Mouse (Mus musculus) ES-E14 (cell line): Measurements from ENCODE around the gene Rhbg. TPM values are rescaled to one million over a fixed set of nuclear protein-coding genes. Genes with fewer than 3 reads are reported as not detected.

Experiments used
- DNase-seq: peaks from one replicate; pipeline ENCODE4 v3.0.0-alpha.2; 2013; ENCODE audit warnings: low read depth, low spot score
- H3K27ac ChIP-seq: 2 replicates; pipeline ENCODE4 v1.5.1; 2012; ENCODE audit warnings: low read depth, mild to moderate bottlenecking, low read length, moderate library complexity, mixed read lengths; ENCODE audit not compliant: poor library complexity, insufficient read depth, severe bottlenecking
- H3K36me3 ChIP-seq: 2 replicates; pipeline ENCODE4 v1.6.1; 2012; ENCODE audit warnings: mild to moderate bottlenecking, low read length, moderate library complexity, mixed read lengths; ENCODE audit not compliant: control insufficient read depth, poor library complexity, insufficient read depth, severe bottlenecking
- H3K4me1 ChIP-seq, 2 experiments: fragments of 150-350 bp in 1 of 2; sonication (generic) in 1 of 2; 2 replicates each; pipeline ENCODE4 v1.6.1; 2012; ENCODE audit warnings: low read length in 2 of 2, mild to moderate bottlenecking in 1 of 2, mixed read lengths in 1 of 2; ENCODE audit not compliant: control insufficient read depth in 2 of 2, insufficient read depth in 2 of 2, poor library complexity in 1 of 2
- H3K4me3 ChIP-seq, 2 experiments: fragments of 150-350 bp in 1 of 2; sonication (generic) in 1 of 2; 2 replicates each; pipeline ENCODE4 v1.5.1; 2012; ENCODE audit warnings: low read length in 2 of 2, low read depth in 1 of 2, mild to moderate bottlenecking in 1 of 2, mixed read lengths in 1 of 2; ENCODE audit not compliant: insufficient read depth in 1 of 2, poor library complexity in 1 of 2, severe bottlenecking in 1 of 2
- H3K9ac ChIP-seq: 2 replicates; pipeline ENCODE4 v1.6.1; 2012; ENCODE audit warnings: low read depth, mild to moderate bottlenecking, low read length, mixed read lengths; ENCODE audit not compliant: poor library complexity, insufficient read depth, severe bottlenecking
- H3K9me3 ChIP-seq: fragments of 150-350 bp; sonication (generic); 2 replicates; pipeline ENCODE4 v1.6.1; 2012; ENCODE audit warnings: low read depth, mild to moderate bottlenecking, low read length; ENCODE audit not compliant: control insufficient read depth, insufficient read depth
- CHD2 ChIP-seq: IDR thresholded peaks from 2 replicates; pipeline ENCODE4 v1.6.1; 2014; ENCODE audit warnings: mild to moderate bottlenecking, low read depth, low read length, inconsistent platforms
- HCFC1 ChIP-seq: IDR thresholded peaks from 2 replicates; pipeline ENCODE4 v1.6.1; 2012; ENCODE audit warnings: low read length, inconsistent platforms, borderline replicate concordance; ENCODE audit not compliant: insufficient read depth
- MAFK ChIP-seq: IDR thresholded peaks from 2 replicates; pipeline ENCODE4 v1.6.1; 2014; ENCODE audit warnings: mild to moderate bottlenecking, low read depth, low read length, inconsistent platforms; ENCODE audit not compliant: insufficient read depth
- ZC3H11A ChIP-seq: IDR thresholded peaks from 2 replicates; pipeline ENCODE4 v1.6.1; 2012; ENCODE audit warnings: low read depth, mild to moderate bottlenecking, inconsistent platforms, low read length, borderline replicate concordance
- ZNF384 ChIP-seq: IDR thresholded peaks from 2 replicates; pipeline ENCODE4 v1.6.1; 2012; ENCODE audit warnings: low read depth, low read length, inconsistent platforms
- in situ Hi-C, 2 experiments: fragments of 600-800 bp; cut with MboI; formaldehyde crosslinking; loops; one replicate each; pipeline ENCODE4 v1.15.1; 2025; ENCODE audit warnings: low sequenced_read_pairs in 2 of 2, inconsistent platforms in 1 of 2; ENCODE audit not compliant: unreplicated experiment in 2 of 2
- total RNA-seq: library from RNA; depleted of rRNA; stranded (reverse); fragments of 300-350 nt; gene quantifications from 2 replicates; pipeline ENCODE4 v1.2.3, GENCODE M21; 2012

The Rhbg gene
- total RNA-seq, 1 experiment, result 3.4 TPM

- H3K27ac ChIP-seq, result no peak overlapping the region
- DNase-seq, result no peak
- H3K9ac ChIP-seq, result no peak overlapping the region
- no peaks in the 10 kb centered on the region for H3K36me3 ChIP-seq
- in situ Hi-C loops, result no loop called here
- TF ChIP-seq CHD2 (no peak), HCFC1 (no peak), ZNF384 (no peak), ZC3H11A (no peak), MAFK (no peak)
- peaks cover 0 to 4% of the 10 kb centered on the region in 2 experiments; a peak in 3 of 4 replicates for H3K4me1 ChIP-seq
- no peak overlapping the region for H3K4me3 ChIP-seq
- no peaks in the 10 kb centered on the region for H3K9me3 ChIP-seq
Measured at GRCm38 (mm10) chr3:88238866-88239391, 15.6 kb downstream of the Rhbg start.

- Histone ChIP-seq H3K27ac (no peak overlapping the region), H3K4me3 (no peak overlapping the region), H3K9me3 (no peaks in the 10 kb centered on the region), H3K36me3 (no peaks in the 10 kb centered on the region), H3K9ac (no peak overlapping the region), H3K4me1 (peaks cover 0 to 4% of the 10 kb centered on the region in 2 experiments; a peak in 3 of 4 replicates)
- TF ChIP-seq ZC3H11A (no peak), HCFC1 (no peak), ZNF384 (no peak), CHD2 (no peak), MAFK (no peak)
- in situ Hi-C loops, result no loop called here
- no peak for DNase-seq
Measured at GRCm38 (mm10) chr3:88237556-88238194, 16.8 kb downstream of the Rhbg start.

DNA sequence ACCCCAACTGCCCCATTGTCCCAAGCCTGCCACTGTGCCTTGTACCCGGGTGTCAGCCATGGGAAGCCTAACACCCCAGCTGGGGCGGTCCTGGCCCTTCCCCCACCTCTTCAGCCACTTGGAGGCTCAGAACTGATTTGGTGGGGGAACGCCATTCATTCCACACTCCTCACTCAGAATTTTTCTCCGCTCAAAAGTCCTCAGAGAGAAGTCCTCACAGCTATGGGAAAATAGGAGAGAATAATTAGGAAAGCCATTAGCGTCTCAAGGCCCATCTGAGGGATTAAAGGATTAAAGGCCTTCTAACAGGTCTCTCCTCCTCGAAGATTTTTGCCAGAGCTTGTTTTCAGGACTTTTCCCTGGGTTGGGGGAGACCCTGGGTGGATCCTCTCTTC, 17.4 kb downstream of the Rhbg start:
- DNase-seq, result no peak
- no peak overlapping the region for H3K27ac ChIP-seq
- H3K9ac ChIP-seq, result no peak overlapping the region
- H3K36me3 ChIP-seq, result no peaks in the 10 kb centered on the region
- H3K4me3 ChIP-seq, result no peak overlapping the region
- H3K9me3 ChIP-seq, result no peaks in the 10 kb centered on the region
- H3K4me1 ChIP-seq, result peaks cover 0 to 8% of the 10 kb centered on the region in 2 experiments; a peak in 3 of 4 replicates
- TF ChIP-seq MAFK (no peak), ZNF384 (no peak), CHD2 (no peak), ZC3H11A (no peak), HCFC1 (no peak)
- in situ Hi-C loops, result no loop called here

DNA sequence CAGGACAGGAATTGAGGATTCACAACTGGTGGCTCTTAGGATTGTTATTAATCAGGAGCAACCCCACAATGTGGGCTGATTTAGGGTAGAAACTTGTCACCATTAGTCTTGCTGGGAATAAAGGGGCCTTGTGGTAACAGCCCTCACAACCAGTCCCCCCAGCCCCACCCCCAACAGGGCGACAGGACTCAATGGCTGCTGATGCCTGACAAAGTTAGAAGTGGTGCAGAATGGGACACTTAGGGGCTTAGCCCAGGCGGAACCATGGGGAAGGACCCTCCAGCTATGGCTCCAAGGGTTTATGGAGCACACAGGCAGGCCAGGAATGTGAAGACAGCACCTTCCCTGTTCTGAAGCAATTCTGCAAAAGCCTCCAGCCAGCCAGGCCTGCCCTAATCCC, 18.9 kb downstream of the Rhbg start:
- H3K4me3 ChIP-seq, result no peak overlapping the region
- H3K27ac ChIP-seq, result no peak overlapping the region
- H3K4me1 ChIP-seq, result peaks cover 3 to 19% of the 10 kb centered on the region in 2 experiments; a peak in 3 of 4 replicates
- no peak overlapping the region for H3K9ac ChIP-seq
- DNase-seq, result no peak
- in situ Hi-C loops, result no loop called here
- H3K36me3 ChIP-seq, result no peaks in the 10 kb centered on the region
- TF ChIP-seq HCFC1 (no peak), CHD2 (no peak), MAFK (no peak), ZC3H11A (no peak), ZNF384 (no peak)
- no peaks in the 10 kb centered on the region for H3K9me3 ChIP-seq

DNA sequence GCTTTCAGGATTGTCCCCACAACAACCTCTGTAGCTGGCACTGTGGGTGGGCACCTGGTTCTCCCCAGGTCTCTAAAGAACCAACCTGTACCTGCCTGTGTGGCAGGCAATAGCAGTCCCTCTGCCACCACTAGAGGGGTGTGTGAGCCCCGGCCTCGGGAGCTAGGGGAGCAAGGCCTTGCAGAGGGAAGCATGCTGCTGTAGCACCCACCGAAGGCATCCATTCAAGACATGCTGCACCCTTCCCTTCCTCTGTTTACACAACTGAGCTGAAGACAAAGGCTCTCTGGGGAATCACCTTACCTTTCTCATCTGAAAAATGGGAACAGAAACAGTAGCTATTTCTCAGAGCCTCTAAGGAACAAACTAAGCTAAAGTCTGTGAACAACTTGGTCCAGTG, 19.3 kb downstream of the Rhbg start:
- Histone ChIP-seq H3K4me3 (no peak overlapping the region), H3K36me3 (no peaks in the 10 kb centered on the region), H3K27ac (no peak overlapping the region), H3K9ac (no peak overlapping the region), H3K9me3 (no peaks in the 10 kb centered on the region), H3K4me1 (peaks cover 3 to 22% of the 10 kb centered on the region in 2 experiments; a peak in 3 of 4 replicates)
- TF ChIP-seq HCFC1 (no peak), ZNF384 (no peak), CHD2 (no peak), ZC3H11A (no peak)
- no peak for DNase-seq
- in situ Hi-C loops, result no loop called here
